Mouse (Mus musculus) adrenal gland, adult 10 weeks (tissue): ENCODE results near the gene Cd209e. TPM values are rescaled to one million over a fixed set of nuclear protein-coding genes. Genes with fewer than 3 reads are reported as not detected.

ENCODE experiments used
- polyA plus RNA-seq: library from polyadenylated mRNA; stranded (reverse); fragments of 350-450 nt; fragmentation: Illumina TruSeq; extraction: RNeasy Lipid Tissue Mini Kit (QIAGEN cat#74804); gene quantifications from one replicate; pipeline ENCODE4 v1.2.3, GENCODE M21; 2014; ENCODE audit warnings: low read depth, low replicate concordance

Gene Cd209e
- polyA plus RNA-seq, result not detected

DNA sequence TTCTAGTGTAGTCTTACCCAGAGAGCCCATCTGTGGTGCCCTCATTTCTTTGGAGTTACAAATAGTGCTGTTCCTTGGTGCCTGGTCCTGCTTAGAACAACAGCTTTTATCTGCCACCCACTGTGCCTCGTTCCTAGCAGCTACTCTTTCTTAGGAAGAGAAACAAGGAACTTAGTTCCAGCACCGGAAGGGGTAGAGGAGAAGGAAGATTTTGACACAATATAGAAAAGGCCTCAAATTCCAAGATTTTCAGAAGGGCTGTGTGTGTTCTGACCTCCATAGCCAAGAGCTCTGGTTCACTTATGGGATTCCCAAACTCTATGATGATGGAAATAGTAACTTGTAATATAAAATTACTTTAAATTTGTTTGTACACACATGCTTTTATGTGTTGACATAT is at the start of gene Cd209e:
Gene Cd209e, minus strand, starts transcription at position 101 of the 400 bp plus-strand sequence.

DNA sequence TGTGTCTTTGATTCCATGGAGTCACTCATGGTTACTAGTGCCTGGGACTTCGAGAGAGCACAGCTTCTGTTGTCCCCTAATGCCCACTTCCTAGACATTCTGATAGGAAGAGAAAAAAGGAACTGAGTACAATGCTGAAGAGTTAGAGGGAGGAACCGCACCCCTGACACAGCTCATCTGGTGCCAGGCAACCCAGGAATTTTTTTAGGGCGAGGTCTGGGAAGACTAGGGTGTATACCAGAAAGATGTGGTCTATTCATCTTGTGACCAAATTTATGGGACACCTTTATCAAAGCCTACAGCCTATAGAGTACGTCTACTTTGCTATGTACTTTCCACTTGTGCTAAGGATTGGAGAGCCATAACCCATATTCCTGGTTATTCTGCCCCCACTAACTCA is 24.3 kb upstream of the Cd209e start, which contains the start of gene Cd209d:
Gene Cd209d, minus strand, starts transcription at position 101 of the 400 bp plus-strand sequence.

Other genes with a start within 250 kb of the Cd209e start
- 0.87 TPM for gene Xab2, start 233.0 kb downstream of the Cd209e start, polyA plus RNA-seq
- 18.3 TPM for gene Pet100, start 232.8 kb downstream of the Cd209e start, polyA plus RNA-seq
- not detected for gene Pcp2, start 228.8 kb downstream of the Cd209e start, polyA plus RNA-seq
- 15.1 TPM for gene Stxbp2, start 223.4 kb downstream of the Cd209e start, polyA plus RNA-seq
- 32.8 TPM for gene Retn, start 198.5 kb downstream of the Cd209e start, polyA plus RNA-seq
- gene Mcemp1, start 188.6 kb downstream of the Cd209e start, polyA plus RNA-seq, result not detected
- 3.4 TPM for gene Fcor, start 181.9 kb downstream of the Cd209e start, polyA plus RNA-seq
- 8.7 TPM for gene Trappc5, start 178.0 kb downstream of the Cd209e start, polyA plus RNA-seq
- 0.76 TPM for gene Fcer2a, start 160.1 kb downstream of the Cd209e start, polyA plus RNA-seq
- not detected for gene Clec4g, start 133.7 kb downstream of the Cd209e start, polyA plus RNA-seq
- 2.3 TPM for gene Cd209a, start 105.3 kb downstream of the Cd209e start, polyA plus RNA-seq
- gene Cd209d, start 24.2 kb upstream of the Cd209e start, polyA plus RNA-seq, result not detected
- 0.58 TPM for gene Cd209b, start 72.5 kb upstream of the Cd209e start, polyA plus RNA-seq
- gene Cd209c, start 100.4 kb upstream of the Cd209e start, polyA plus RNA-seq, result not detected